ENCODE assay signal across 34 mouse cellular contexts in genomic region chr1:171977891-171978290, GRCm38 (mm10).
"Had no signal": no experiment of that assay in that cellular context is flagged by ENCODE, and none has a peak within 500 bp of the region (broad histone marks: within the 10 kb centered on the region; RNA-seq: fewer than 3 reads in every experiment).

No protein-coding gene starts in this region.

- H3K9me3 ChIP-seq: heart, embryonic 15.5 days; hindbrain, embryonic 10.5 days; hindbrain, embryonic 12.5 days; hindbrain, embryonic 13.5 days; hindbrain, embryonic 15.5 days; intestine, embryonic 15.5 days; kidney, embryonic 15.5 days had no signal

- H3K4me2 ChIP-seq: heart, embryonic 11.5 days; heart, embryonic 13.5 days; heart, embryonic 15.5 days; hindbrain, embryonic 12.5 days; hindbrain, embryonic 13.5 days; hindbrain, embryonic 14.5 days; hindbrain, embryonic 15.5 days; intestine, embryonic 15.5 days; kidney, embryonic 15.5 days had no signal

- H3K9ac ChIP-seq: heart, embryonic 13.5 days; heart, embryonic 15.5 days; hindbrain, embryonic 12.5 days; hindbrain, embryonic 13.5 days; hindbrain, embryonic 14.5 days; hindbrain, embryonic 15.5 days; intestine, embryonic 15.5 days; kidney, embryonic 15.5 days had no signal

- DNase-seq: heart, postnatal 10 days; heart, postnatal 14 days; heart, postnatal 36 days; heart, postnatal 4 days; kidney, adult 11 months; kidney, adult 18-20 months; kidney, adult 2 months; kidney, adult 8-10 months; kidney, adult 9 months; kidney, postnatal 10 days; kidney, postnatal 14 days; kidney, postnatal 25 days; kidney, postnatal 36 days; kidney, postnatal 4 days; layer of hippocampus, adult 9-11 months; layer of hippocampus, postnatal 36 days had no signal

- H3K36me3 ChIP-seq: heart, embryonic 13.5 days; heart, embryonic 15.5 days; hindbrain, embryonic 10.5 days; hindbrain, embryonic 12.5 days; hindbrain, embryonic 13.5 days; hindbrain, embryonic 15.5 days; intestine, embryonic 15.5 days; kidney, embryonic 15.5 days had no signal

- H3K4me1 ChIP-seq: heart, embryonic 13.5 days; heart, embryonic 15.5 days; hindbrain, embryonic 10.5 days; hindbrain, embryonic 12.5 days; hindbrain, embryonic 13.5 days; hindbrain, embryonic 15.5 days; intestine, embryonic 15.5 days; kidney, embryonic 15.5 days had no signal

- H3K27me3 ChIP-seq: heart, embryonic 13.5 days; heart, embryonic 15.5 days; hindbrain, embryonic 12.5 days; hindbrain, embryonic 13.5 days; hindbrain, embryonic 15.5 days; intestine, embryonic 15.5 days; kidney, embryonic 15.5 days had no signal

- H3K4me3 ChIP-seq: heart, embryonic 13.5 days; heart, embryonic 15.5 days; hindbrain, embryonic 10.5 days; hindbrain, embryonic 12.5 days; hindbrain, embryonic 13.5 days; hindbrain, embryonic 15.5 days; intestine, embryonic 15.5 days; kidney, embryonic 15.5 days; layer of hippocampus, adult 2 months; left cerebral cortex, adult 2 months had no signal

- H3K27ac ChIP-seq: heart, embryonic 13.5 days; heart, embryonic 15.5 days; hindbrain, embryonic 10.5 days; hindbrain, embryonic 12.5 days; hindbrain, embryonic 13.5 days; hindbrain, embryonic 14.5 days; hindbrain, embryonic 15.5 days; hindbrain, postnatal 0 days; intestine, embryonic 15.5 days; kidney, embryonic 15.5 days; kidney, postnatal 0 days; layer of hippocampus, adult 2 months; left cerebral cortex, adult 2 months had no signal

- ATAC-seq: hindbrain, embryonic 16.5 days; hindbrain, postnatal 0 days; inflammation-experienced regulatory T-cells, adult 6 months; intestine, embryonic 15.5 days; intestine, embryonic 16.5 days; intestine, postnatal 0 days had no signal
